Mouse (Mus musculus) testis, adult 2 months (tissue): ENCODE results near the gene 9930104L06Rik. TPM values are rescaled to one million over a fixed set of nuclear protein-coding genes. Genes with fewer than 3 reads are reported as not detected.

Experiments used
- H3K27ac ChIP-seq: fragments of 200-500 bp; 2 replicates; pipeline ENCODE4 v1.5.1; 2012; ENCODE audit warnings: low read depth, low read length; ENCODE audit not compliant: control insufficient read depth, insufficient read depth
- H3K27me3 ChIP-seq: fragments of 200-500 bp; 2 replicates; pipeline ENCODE4 v1.6.1; 2012; ENCODE audit warnings: mild to moderate bottlenecking, low read length, moderate library complexity; ENCODE audit not compliant: control insufficient read depth, insufficient read depth
- H3K36me3 ChIP-seq: fragments of 200-500 bp; 2 replicates; pipeline ENCODE4 v1.6.1; 2012; ENCODE audit warnings: mild to moderate bottlenecking, low read length; ENCODE audit not compliant: control insufficient read depth, insufficient read depth
- H3K4me1 ChIP-seq: fragments of 200-500 bp; 2 replicates; pipeline ENCODE4 v1.6.1; 2012; ENCODE audit warnings: low read length; ENCODE audit not compliant: control insufficient read depth, insufficient read depth
- H3K4me3 ChIP-seq: fragments of 200-500 bp; 2 replicates; pipeline ENCODE4 v1.5.1; 2012; ENCODE audit warnings: low read depth, mild to moderate bottlenecking, low read length, moderate library complexity, mixed read lengths; ENCODE audit not compliant: control insufficient read depth
- CTCF ChIP-seq: fragments of 200-500 bp; IDR thresholded peaks from 2 replicates; pipeline ENCODE4 v1.5.1; 2012; ENCODE audit warnings: low read depth, mild to moderate bottlenecking, inconsistent platforms, low read length, moderate library complexity; ENCODE audit not compliant: control insufficient read depth, insufficient read depth, insufficient replicate concordance
- POLR2A ChIP-seq: fragments of 200-500 bp; IDR thresholded peaks from 2 replicates; pipeline ENCODE4 v1.6.1; 2012; ENCODE audit warnings: low read depth, mild to moderate bottlenecking, inconsistent platforms, low read length, moderate library complexity; ENCODE audit not compliant: control insufficient read depth
- polyA plus RNA-seq: library from polyadenylated mRNA; depleted of rRNA; stranded (reverse); fragments of >200 nt; gene quantifications from 2 replicates; pipeline ENCODE4 v1.2.3, GENCODE M21; 2012

Gene 9930104L06Rik
- polyA plus RNA-seq, 1 experiment = 7.1 TPM

GRCm38 (mm10) chr4:124960940-124961339 lies 24.1 kb downstream of the 9930104L06Rik start:
- H3K4me1 ChIP-seq = no peaks in the 10 kb centered on the region
- H3K36me3 ChIP-seq = no peaks in the 10 kb centered on the region
- H3K4me3 ChIP-seq = no peak overlapping the region
- TF ChIP-seq CTCF (no peak), POLR2A (no peak)
- H3K27me3 ChIP-seq = no peaks in the 10 kb centered on the region
- no peak overlapping the region for H3K27ac ChIP-seq

GRCm38 (mm10) chr4:124962576-124962975 lies 25.7 kb downstream of the 9930104L06Rik start:
- TF ChIP-seq POLR2A = no peak
- TF ChIP-seq CTCF = no peak
- Histone ChIP-seq H3K27me3 (no peaks in the 10 kb centered on the region), H3K4me1 (no peaks in the 10 kb centered on the region), H3K27ac (no peak overlapping the region), H3K4me3 (no peak overlapping the region), H3K36me3 (no peaks in the 10 kb centered on the region)

- no peak overlapping the region for H3K27ac ChIP-seq
- H3K27me3 ChIP-seq = no peaks in the 10 kb centered on the region
- no peak overlapping the region for H3K4me3 ChIP-seq
- no peaks in the 10 kb centered on the region for H3K4me1 ChIP-seq
- no peaks in the 10 kb centered on the region for H3K36me3 ChIP-seq
- TF ChIP-seq POLR2A (no peak), CTCF (no peak)
Measured at GRCm38 (mm10) chr4:124964912-124965599, 28.2 kb downstream of the 9930104L06Rik start.

DNA sequence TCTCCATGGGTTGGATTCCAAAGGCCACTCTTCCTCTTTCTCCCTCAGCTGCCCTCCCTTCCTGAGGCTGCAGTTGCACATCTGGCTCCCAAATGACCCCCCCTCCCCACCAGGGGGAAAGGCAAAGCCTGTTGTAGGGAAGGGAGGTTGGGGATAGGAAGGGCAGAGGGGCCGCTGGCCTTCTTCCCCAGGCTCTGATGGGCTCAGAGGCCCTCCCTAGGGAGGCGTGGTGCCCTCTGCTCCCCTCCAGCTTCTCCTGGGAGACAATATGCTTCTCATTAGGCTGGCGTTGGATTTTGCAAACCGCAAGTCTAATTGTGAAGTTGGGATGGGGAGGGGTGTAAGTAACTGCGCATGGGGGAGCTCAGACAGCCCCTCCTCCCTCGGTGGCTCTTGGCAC lies 31.9 kb downstream of the 9930104L06Rik start:
- H3K4me3 ChIP-seq = no peak overlapping the region
- no peak overlapping the region for H3K27ac ChIP-seq
- TF ChIP-seq POLR2A = no peak
- no peak for TF ChIP-seq CTCF

DNA sequence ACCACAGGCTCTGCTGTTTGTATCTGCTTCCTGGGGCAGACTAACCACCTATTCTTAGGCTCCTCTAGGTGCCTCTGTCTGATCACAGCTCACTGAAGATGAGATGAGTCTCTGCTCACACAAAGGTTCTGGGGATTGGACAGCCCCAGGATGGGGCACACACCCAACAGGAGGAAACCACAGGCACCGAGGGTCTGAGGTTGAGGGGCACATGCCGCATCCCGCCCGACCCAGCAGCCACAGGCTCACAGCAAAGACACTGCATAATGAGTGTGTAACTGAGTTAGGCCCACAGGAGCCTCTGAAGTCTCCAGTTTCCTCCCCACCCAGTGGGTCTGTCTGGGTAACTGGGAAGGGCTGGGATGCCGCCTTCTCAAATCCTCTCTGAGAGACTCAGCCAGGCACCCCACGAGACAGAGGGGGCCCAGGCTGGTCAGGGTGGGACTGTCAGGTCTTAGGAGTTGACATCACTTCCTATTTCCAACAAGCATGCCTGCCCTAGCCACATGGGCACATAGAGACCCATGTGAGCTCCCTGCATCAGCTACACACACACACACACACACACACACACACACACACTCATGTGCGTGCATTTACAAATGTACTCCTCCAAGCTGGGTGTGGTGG lies 32.5 kb downstream of the 9930104L06Rik start:
- Histone ChIP-seq H3K27me3 (no peaks in the 10 kb centered on the region), H3K4me1 (peaks cover 23% of the 10 kb centered on the region), H3K4me3 (no peak overlapping the region), H3K36me3 (no peaks in the 10 kb centered on the region), H3K27ac (no peak overlapping the region)
- TF ChIP-seq CTCF = no peak
- TF ChIP-seq POLR2A = no peak

More for the DNA sequence above, 31.9 kb downstream of the 9930104L06Rik start:
- H3K36me3 ChIP-seq = no peaks in the 10 kb centered on the region
- peaks cover 20% of the 10 kb centered on the region for H3K4me1 ChIP-seq
- no peaks in the 10 kb centered on the region for H3K27me3 ChIP-seq

DNA sequence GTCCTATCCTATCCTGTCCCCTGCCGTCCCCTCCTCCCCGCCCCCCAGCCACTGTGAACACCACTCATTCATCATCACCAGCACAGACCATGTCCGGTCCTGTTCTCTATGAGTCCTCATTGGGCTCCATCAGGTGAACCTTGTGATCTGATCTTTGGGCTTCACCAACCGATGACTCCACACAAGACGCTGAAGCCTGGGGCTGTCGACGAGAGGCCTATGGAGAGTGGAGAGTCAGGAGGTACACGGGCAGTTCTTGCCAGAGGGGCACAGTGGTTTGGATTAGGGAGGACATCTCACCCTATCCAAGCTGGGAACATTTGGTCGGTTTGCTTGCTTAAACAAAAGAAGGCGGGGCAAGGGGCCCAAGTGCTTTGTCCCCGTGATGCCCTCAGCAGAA lies 33.3 kb downstream of the 9930104L06Rik start:
- Histone ChIP-seq H3K27me3 (no peaks in the 10 kb centered on the region), H3K4me1 (peaks cover 23% of the 10 kb centered on the region), H3K36me3 (no peaks in the 10 kb centered on the region), H3K4me3 (no peak overlapping the region), H3K27ac (no peak overlapping the region)
- TF ChIP-seq POLR2A (no peak), CTCF (no peak)

- H3K36me3 ChIP-seq = no peaks in the 10 kb centered on the region
- peaks cover 23% of the 10 kb centered on the region for H3K4me1 ChIP-seq
- H3K27ac ChIP-seq = no peak overlapping the region
- H3K4me3 ChIP-seq = no peak overlapping the region; the same call in 1 of the 2 replicates
- no peak for TF ChIP-seq POLR2A
- TF ChIP-seq CTCF = no peak
- H3K27me3 ChIP-seq = no peaks in the 10 kb centered on the region
Measured at GRCm38 (mm10) chr4:124970677-124971076, 33.8 kb downstream of the 9930104L06Rik start.
